Mouse (Mus musculus): ENCODE measurements around the gene Tmc3. TPM values are rescaled to one million over a fixed set of nuclear protein-coding genes. Genes with fewer than 3 reads are reported as not detected.

Gene Tmc3
- polyA plus RNA-seq, 1 experiment from 2014 or later, result 0.24 TPM

GRCm38 (mm10) chr7:83556488-83556887, 28.2 kb upstream of the Tmc3 start:
- H3K27ac ChIP-seq (ENCODE audit: low read length), result no peak overlapping the region
- peak; percentile 40; the same call in 1 of the 2 replicates for ATAC-seq
- WGBS, result 21% methylated on average over 2 of the region's 2 CpGs
- H3K9me3 ChIP-seq (ENCODE audit: low read length), result no peaks in the 10 kb centered on the region
- TF ChIP-seq CTCF (IDR thresholded peaks at IDR 0.05) (no peak), EP300 (IDR thresholded peaks at IDR 0.05) (no peak)
- H3K36me3 ChIP-seq (ENCODE audit: insufficient read depth, low read length), result no peaks in the 10 kb centered on the region
- H3K27me3 ChIP-seq (replicated peaks; ENCODE audit: insufficient read depth, low read length), result no peaks in the 10 kb centered on the region
- DNase-seq (ENCODE audit: low spot score), result peak; percentile 34
- H3K4me3 ChIP-seq (ENCODE audit: low read depth, low read length), result no peak overlapping the region
- H3K4me1 ChIP-seq (ENCODE audit: insufficient read depth, low read depth, low read length), result no peaks in the 10 kb centered on the region
- no peak overlapping the region for H3K9ac ChIP-seq (replicated peaks; ENCODE audit: low read depth)
- H3K4me2 ChIP-seq (replicated peaks; ENCODE audit: low read depth, low read length), result no peak overlapping the region

GRCm38 (mm10) chr7:83558741-83559280, 25.9 kb upstream of the Tmc3 start:
- no peak overlapping the region for H3K4me2 ChIP-seq (replicated peaks; ENCODE audit: low read depth, low read length)
- DNase-seq (ENCODE audit: low spot score), result peak; percentile 67
- 43% methylated on average over 5 of the region's 5 CpGs for WGBS
- peak; percentile 68 for ATAC-seq
- no peaks in the 10 kb centered on the region for H3K9me3 ChIP-seq (ENCODE audit: low read length)
- H3K27ac ChIP-seq (ENCODE audit: low read length), result no peak overlapping the region
- peak; percentile 29; the same call in 1 of the 2 replicates for TF ChIP-seq EP300 (IDR thresholded peaks at IDR 0.05)
- TF ChIP-seq CTCF (IDR thresholded peaks at IDR 0.05), result no peak
- no peaks in the 10 kb centered on the region for H3K27me3 ChIP-seq (replicated peaks; ENCODE audit: insufficient read depth, low read length)
- H3K36me3 ChIP-seq (ENCODE audit: insufficient read depth, low read length), result no peaks in the 10 kb centered on the region
- no peaks in the 10 kb centered on the region for H3K4me1 ChIP-seq (ENCODE audit: insufficient read depth, low read depth, low read length)
- no peak overlapping the region for H3K4me3 ChIP-seq (ENCODE audit: low read depth, low read length)
- no peak overlapping the region for H3K9ac ChIP-seq (replicated peaks; ENCODE audit: low read depth)

- Histone ChIP-seq H3K27me3 (replicated peaks; ENCODE audit: insufficient read depth, low read length) (no peaks in the 10 kb centered on the region), H3K9me3 (ENCODE audit: low read length) (no peaks in the 10 kb centered on the region), H3K9ac (replicated peaks; ENCODE audit: low read depth) (no peak overlapping the region), H3K4me3 (ENCODE audit: low read depth, low read length) (no peak overlapping the region), H3K4me2 (replicated peaks; ENCODE audit: low read depth, low read length) (no peak overlapping the region), H3K36me3 (ENCODE audit: insufficient read depth, low read length) (no peaks in the 10 kb centered on the region), H3K4me1 (ENCODE audit: insufficient read depth, low read depth, low read length) (no peaks in the 10 kb centered on the region), H3K27ac (ENCODE audit: low read length) (no peak overlapping the region)
- DNase-seq (ENCODE audit: low spot score) (no peak), ATAC-seq (no peak)
- WGBS, result 63% methylated on average over 3 of the region's 3 CpGs
- TF ChIP-seq EP300 (IDR thresholded peaks at IDR 0.05) (no peak), CTCF (IDR thresholded peaks at IDR 0.05) (no peak)
Observed at GRCm38 (mm10) chr7:83559495-83559894, 25.2 kb upstream of the Tmc3 start.

- H3K27me3 ChIP-seq (replicated peaks; ENCODE audit: insufficient read depth, low read length), result no peaks in the 10 kb centered on the region
- H3K4me1 ChIP-seq (ENCODE audit: insufficient read depth, low read depth, low read length), result no peaks in the 10 kb centered on the region
- H3K36me3 ChIP-seq (ENCODE audit: insufficient read depth, low read length), result no peaks in the 10 kb centered on the region
- H3K9me3 ChIP-seq (ENCODE audit: low read length), result no peaks in the 10 kb centered on the region
- 32% methylated on average over 3 of the region's 3 CpGs for WGBS
- no peak overlapping the region for H3K27ac ChIP-seq (ENCODE audit: low read length)
- no peak overlapping the region for H3K4me3 ChIP-seq (ENCODE audit: low read depth, low read length)
- ATAC-seq, result no peak
- H3K9ac ChIP-seq (replicated peaks; ENCODE audit: low read depth), result no peak overlapping the region
- no peak for TF ChIP-seq CTCF (IDR thresholded peaks at IDR 0.05)
- TF ChIP-seq EP300 (IDR thresholded peaks at IDR 0.05), result no peak
- DNase-seq (ENCODE audit: low spot score), result no peak
- no peak overlapping the region for H3K4me2 ChIP-seq (replicated peaks; ENCODE audit: low read depth, low read length)
Observed at GRCm38 (mm10) chr7:83561849-83562248, 22.9 kb upstream of the Tmc3 start.

GRCm38 (mm10) chr7:83564635-83565291, 20.0 kb upstream of the Tmc3 start:
- ATAC-seq (peak; percentile 79), DNase-seq (ENCODE audit: low spot score) (peak; percentile 39)
- H3K9ac ChIP-seq (replicated peaks; ENCODE audit: low read depth), result no peak overlapping the region
- no peaks in the 10 kb centered on the region for H3K27me3 ChIP-seq (replicated peaks; ENCODE audit: insufficient read depth, low read length)
- no peak overlapping the region for H3K4me2 ChIP-seq (replicated peaks; ENCODE audit: low read depth, low read length)
- H3K36me3 ChIP-seq (ENCODE audit: insufficient read depth, low read length), result no peaks in the 10 kb centered on the region
- no peak overlapping the region for H3K4me3 ChIP-seq (ENCODE audit: low read depth, low read length)
- TF ChIP-seq EP300 (IDR thresholded peaks at IDR 0.05) (no peak), CTCF (IDR thresholded peaks at IDR 0.05) (no peak)
- no peak overlapping the region; the same call in 1 of the 2 replicates for H3K27ac ChIP-seq (ENCODE audit: low read length)
- H3K4me1 ChIP-seq (ENCODE audit: insufficient read depth, low read depth, low read length), result no peaks in the 10 kb centered on the region
- H3K9me3 ChIP-seq (ENCODE audit: low read length), result no peaks in the 10 kb centered on the region
- WGBS, result 52% methylated on average over 12 of the region's 12 CpGs

GRCm38 (mm10) chr7:83565976-83566375, 18.8 kb upstream of the Tmc3 start:
- WGBS, result 20% methylated on average over 7 of the region's 7 CpGs
- peak overlapping the region; percentile 43; the same call in 1 of the 2 replicates for H3K27ac ChIP-seq (ENCODE audit: low read length)
- TF ChIP-seq EP300 (IDR thresholded peaks at IDR 0.05), result 0 out of 2 replicates have a peak, but pooled peaks have one; percentile 17
- TF ChIP-seq CTCF (IDR thresholded peaks at IDR 0.05), result no peak
- no peak overlapping the region for H3K4me3 ChIP-seq (ENCODE audit: low read depth, low read length)
- H3K4me2 ChIP-seq (replicated peaks; ENCODE audit: low read depth, low read length), result no peak overlapping the region
- no peaks in the 10 kb centered on the region for H3K27me3 ChIP-seq (replicated peaks; ENCODE audit: insufficient read depth, low read length)
- DNase-seq (ENCODE audit: low spot score) (peak; percentile 61), ATAC-seq (peak; percentile 83)
- no peaks in the 10 kb centered on the region for H3K4me1 ChIP-seq (ENCODE audit: insufficient read depth, low read depth, low read length)
- no peak overlapping the region for H3K9ac ChIP-seq (replicated peaks; ENCODE audit: low read depth)
- H3K9me3 ChIP-seq (ENCODE audit: low read length), result no peaks in the 10 kb centered on the region
- no peaks in the 10 kb centered on the region for H3K36me3 ChIP-seq (ENCODE audit: insufficient read depth, low read length)
